19 mouse cellular contexts compared by ENCODE assay signal in genomic region chr2:140215965-140216364, GRCm38 (mm10). TPM values are rescaled to one million over a fixed set of nuclear protein-coding genes. Genes with fewer than 3 reads are reported as not detected.
DNase-seq lines count a peak whose midpoint lies in the region; ATAC-seq and TF ChIP-seq lines count a peak whose summit lies in the region.
"Had no signal": no experiment of that assay in that cellular context is flagged by ENCODE, and none has a peak within 500 bp of the region (broad histone marks: within the 10 kb centered on the region; RNA-seq: fewer than 3 reads in every experiment).

No protein-coding gene starts in this region.

- no peak overlapping the region for H3K27ac ChIP-seq in forebrain, embryonic 16.5 days (ENCODE audit: low read length)
- H3K27ac ChIP-seq in forebrain, embryonic 11.5 days (ENCODE audit: low read depth, low read length) = no peak overlapping the region
- no peak overlapping the region for H3K27ac ChIP-seq in lung, embryonic 14.5 days (ENCODE audit: low read depth)
- H3K27ac ChIP-seq in stomach, postnatal 0 days (replicated peaks) = no peak overlapping the region
- H3K27ac ChIP-seq: embryonic facial prominence, embryonic 13.5 days; gastrocnemius, adult 2 months; hindbrain, embryonic 10.5 days; hindbrain, embryonic 14.5 days; intestine, embryonic 15.5 days had no signal

- H3K9me3 ChIP-seq in forebrain, embryonic 16.5 days (ENCODE audit: control insufficient read depth, low read length) = no peaks in the 10 kb centered on the region
- no peaks in the 10 kb centered on the region for H3K9me3 ChIP-seq in forebrain, embryonic 11.5 days (ENCODE audit: control insufficient read depth, low read length)
- H3K9me3 ChIP-seq in lung, embryonic 14.5 days (ENCODE audit: low read depth, low read length) = no peaks in the 10 kb centered on the region
- H3K9me3 ChIP-seq in stomach, postnatal 0 days (ENCODE audit: control insufficient read depth, low read length) = no peaks in the 10 kb centered on the region
- H3K9me3 ChIP-seq: embryonic facial prominence, embryonic 13.5 days; heart, embryonic 12.5 days; hindbrain, embryonic 10.5 days; intestine, embryonic 15.5 days had no signal

- H3K4me1 ChIP-seq in forebrain, embryonic 16.5 days (replicated peaks; ENCODE audit: control insufficient read depth, insufficient read depth, low read length) = no peaks in the 10 kb centered on the region
- H3K4me1 ChIP-seq in forebrain, embryonic 11.5 days (replicated peaks; ENCODE audit: control insufficient read depth, insufficient read depth, low read length) = no peaks in the 10 kb centered on the region
- H3K4me1 ChIP-seq in lung, embryonic 14.5 days (ENCODE audit: insufficient read depth) = no peaks in the 10 kb centered on the region
- H3K4me1 ChIP-seq in lung, adult 2 months (ENCODE audit: control insufficient read depth, insufficient read depth, low read length) = no peaks in the 10 kb centered on the region
- H3K4me1 ChIP-seq in stomach, postnatal 0 days (replicated peaks; ENCODE audit: control insufficient read depth, insufficient read depth) = no peaks in the 10 kb centered on the region
- H3K4me1 ChIP-seq: embryonic facial prominence, embryonic 13.5 days; heart, embryonic 12.5 days; intestine, embryonic 15.5 days had no signal

- H3K36me3 ChIP-seq in forebrain, embryonic 16.5 days (ENCODE audit: control insufficient read depth, insufficient read depth) = no peaks in the 10 kb centered on the region
- H3K36me3 ChIP-seq in forebrain, embryonic 11.5 days (ENCODE audit: control insufficient read depth, insufficient read depth, low read length) = no peaks in the 10 kb centered on the region
- H3K36me3 ChIP-seq in lung, embryonic 14.5 days (ENCODE audit: insufficient read depth) = no peaks in the 10 kb centered on the region
- no peaks in the 10 kb centered on the region for H3K36me3 ChIP-seq in stomach, postnatal 0 days (ENCODE audit: control insufficient read depth, insufficient read depth, low read length)
- H3K36me3 ChIP-seq: embryonic facial prominence, embryonic 13.5 days; heart, embryonic 12.5 days; hindbrain, embryonic 10.5 days; intestine, embryonic 15.5 days had no signal

- TF ChIP-seq EP300 in stomach, postnatal 0 days (optimal IDR thresholded peaks at IDR 0.05) = no peak

- TF ChIP-seq POLR2A in lung, adult 2 months (IDR thresholded peaks at IDR 0.05; ENCODE audit: borderline replicate concordance, extremely low read depth, low read depth, low read length) = no peak

- no peak overlapping the region for H3K9ac ChIP-seq in forebrain, embryonic 16.5 days (replicated peaks; ENCODE audit: low read depth, low read length)
- no peak overlapping the region for H3K9ac ChIP-seq in forebrain, embryonic 11.5 days (ENCODE audit: low read length)
- no peak overlapping the region for H3K9ac ChIP-seq in lung, embryonic 14.5 days
- no peak overlapping the region for H3K9ac ChIP-seq in stomach, postnatal 0 days (ENCODE audit: low read length)
- H3K9ac ChIP-seq: embryonic facial prominence, embryonic 13.5 days; heart, embryonic 12.5 days; hindbrain, embryonic 14.5 days; intestine, embryonic 15.5 days had no signal

- no peak overlapping the region for H3K4me3 ChIP-seq in forebrain, embryonic 16.5 days (replicated peaks; ENCODE audit: low read length)
- H3K4me3 ChIP-seq in forebrain, embryonic 11.5 days (ENCODE audit: low read depth, low read length) = no peak overlapping the region
- no peak overlapping the region for H3K4me3 ChIP-seq in lung, embryonic 14.5 days (ENCODE audit: low read depth, low read length)
- H3K4me3 ChIP-seq in lung, adult 2 months (replicated peaks; ENCODE audit: extremely low read depth, low read depth, low read length) = no peak overlapping the region
- H3K4me3 ChIP-seq in stomach, postnatal 0 days (ENCODE audit: low read depth, low read length) = no peak overlapping the region
- H3K4me3 ChIP-seq: embryonic facial prominence, embryonic 13.5 days; erythroblast, embryonic 14.5 days; gastrocnemius, adult 2 months; heart, embryonic 12.5 days; hindbrain, embryonic 10.5 days; intestine, embryonic 15.5 days had no signal

- ATAC-seq in forebrain, embryonic 16.5 days = 0 out of 2 replicates have a peak, but pooled peaks have one; percentile 51
- no peak for ATAC-seq in forebrain, embryonic 11.5 days (replicated peaks; ENCODE audit: low FRiP score)
- no peak for ATAC-seq in lung, embryonic 14.5 days (ENCODE audit: insufficient read depth)
- no peak for ATAC-seq in stomach, postnatal 0 days (ENCODE audit: low FRiP score, low TSS enrichment)
- no peak for ATAC-seq in megakaryocyte, adult 5-6 weeks (ENCODE audit: poor library complexity, severe bottlenecking)
- ATAC-seq: intestine, embryonic 15.5 days had no signal

- no peak for TF ChIP-seq CTCF in lung, embryonic 14.5 days (IDR thresholded peaks at IDR 0.05; ENCODE audit: low read depth)
- TF ChIP-seq CTCF in lung, adult 2 months (IDR thresholded peaks at IDR 0.05; ENCODE audit: insufficient read depth, low read length) = no peak
- TF ChIP-seq CTCF in stomach, postnatal 0 days (IDR thresholded peaks at IDR 0.05; ENCODE audit: low read depth) = no peak

- DNase-seq in cerebellum, postnatal 10 days = peak; percentile 22 to 31
- DNase-seq in cerebellum, postnatal 25 days = no peak
- DNase-seq in forebrain, embryonic 11.5 days (ENCODE audit: low spot score) = no peak
- DNase-seq in lung, embryonic 14.5 days = peak; percentile 17
- no peak for DNase-seq in lung, adult 2 months
- no peak for DNase-seq in stomach, postnatal 0 days (ENCODE audit: low spot score)
- DNase-seq: adrenal gland, postnatal 10 days; cerebellum, adult 11-12 months; gastrocnemius, adult 2 months; gastrocnemius, postnatal 25 days; kidney, adult 18-20 months had no signal

- no peak overlapping the region for H3K4me2 ChIP-seq in forebrain, embryonic 16.5 days (ENCODE audit: low read length)
- no peak overlapping the region for H3K4me2 ChIP-seq in forebrain, embryonic 11.5 days (ENCODE audit: low read depth, low read length, severe bottlenecking)
- no peak overlapping the region for H3K4me2 ChIP-seq in lung, embryonic 14.5 days
- no peak overlapping the region for H3K4me2 ChIP-seq in stomach, postnatal 0 days (replicated peaks; ENCODE audit: low read depth)
- H3K4me2 ChIP-seq: embryonic facial prominence, embryonic 13.5 days; heart, embryonic 12.5 days; hindbrain, embryonic 14.5 days; intestine, embryonic 15.5 days had no signal

- WGBS in forebrain, embryonic 16.5 days = 84% methylated on average over 1 of the region's 1 CpGs
- WGBS in forebrain, embryonic 11.5 days = 83% methylated on average over 1 of the region's 1 CpGs
- 71% methylated on average over 1 of the region's 1 CpGs for WGBS in lung, embryonic 14.5 days
- 63% methylated on average over 1 of the region's 1 CpGs for WGBS in lung, adult 2 months
- WGBS in stomach, postnatal 0 days = 68% methylated on average over 1 of the region's 1 CpGs

- H3K27me3 ChIP-seq in forebrain, embryonic 16.5 days (replicated peaks; ENCODE audit: control insufficient read depth, insufficient read depth, low read length) = no peaks in the 10 kb centered on the region
- H3K27me3 ChIP-seq in forebrain, embryonic 11.5 days (ENCODE audit: control insufficient read depth, insufficient read depth, low read length) = no peaks in the 10 kb centered on the region
- H3K27me3 ChIP-seq in lung, embryonic 14.5 days (ENCODE audit: insufficient read depth, low read length) = no peaks in the 10 kb centered on the region
- no peaks in the 10 kb centered on the region for H3K27me3 ChIP-seq in stomach, postnatal 0 days (ENCODE audit: control insufficient read depth, insufficient read depth, low read length)
- H3K27me3 ChIP-seq: embryonic facial prominence, embryonic 13.5 days; heart, embryonic 12.5 days; intestine, embryonic 15.5 days had no signal

RNA-seq across cellular contexts. Expression of gene Ndufaf5, which starts 45.5 kb away (rescaled TPM):
- polyA plus RNA-seq in forebrain, embryonic 16.5 days (2015; fragmentation: Nextera tagmentation; extraction: Ambion mirVana) = 49.5 and 51.0 TPM in 2 replicates
- polyA plus RNA-seq in forebrain, embryonic 11.5 days (2014; fragmentation: Nextera tagmentation; extraction: Ambion mirVana) = 29.4 and 31.6 TPM in 2 replicates
- 22.6 and 24.9 TPM in 2 replicates for polyA plus RNA-seq in lung, embryonic 14.5 days (2014; fragmentation: Nextera tagmentation; extraction: Ambion mirVana)
- polyA plus RNA-seq in lung, adult 2 months (2012; rRNA removed) = 2.9 and 3.2 TPM in 2 replicates
- polyA plus RNA-seq in stomach, postnatal 0 days (2015; fragmentation: Nextera tagmentation; extraction: Ambion mirVana) = 15.2 and 16.8 TPM in 2 replicates
- 11.7 and 12.9 TPM in 2 replicates for total RNA-seq in megakaryocyte, adult 5-6 weeks (2015)
- 15.9 and 18.4 TPM in 2 replicates for total RNA-seq in megakaryocyte, adult 5-6 weeks (2017)

RNA-seq across cellular contexts. Expression of gene Esf1, which starts 45.6 kb away (rescaled TPM):
- 18.4 and 20.5 TPM in 2 replicates for polyA plus RNA-seq in forebrain, embryonic 16.5 days (2015; fragmentation: Nextera tagmentation; extraction: Ambion mirVana)
- 27.6 and 34.8 TPM in 2 replicates for polyA plus RNA-seq in forebrain, embryonic 11.5 days (2014; fragmentation: Nextera tagmentation; extraction: Ambion mirVana)
- polyA plus RNA-seq in lung, embryonic 14.5 days (2014; fragmentation: Nextera tagmentation; extraction: Ambion mirVana) = 28.0 and 28.1 TPM in 2 replicates
- 0.50 and 1.6 TPM in 2 replicates for polyA plus RNA-seq in lung, adult 2 months (2012; rRNA removed)
- polyA plus RNA-seq in stomach, postnatal 0 days (2015; fragmentation: Nextera tagmentation; extraction: Ambion mirVana) = 13.7 and 14.1 TPM in 2 replicates
- total RNA-seq in megakaryocyte, adult 5-6 weeks (2015) = 18.9 and 21.0 TPM in 2 replicates
- 26.4 and 27.0 TPM in 2 replicates for total RNA-seq in megakaryocyte, adult 5-6 weeks (2017)

Comparison
In these comparisons a context has a peak if more than half of its experiments do, and no peak if none do; other contexts are left out.
1. DNase-seq: peak in cerebellum, postnatal 10 days (2 of 2) and lung, embryonic 14.5 days (single experiment); none in cerebellum, postnatal 25 days (0 of 2), forebrain, embryonic 11.5 days (single experiment), lung, adult 2 months (single experiment) and stomach, postnatal 0 days (single experiment).